Mouse (Mus musculus) cortical plate, adult 2 months (tissue): ENCODE data around the gene Adamtsl1. TPM values are rescaled to one million over a fixed set of nuclear protein-coding genes. Genes with fewer than 3 reads are reported as not detected.

ENCODE experiments used
- H3K27ac ChIP-seq: fragments of 200-500 bp; 2 replicates; pipeline ENCODE4 v1.5.1; 2012; ENCODE audit warnings: low read length, control low read depth, inconsistent platforms; ENCODE audit not compliant: insufficient read depth
- H3K4me1 ChIP-seq: fragments of 200-500 bp; 2 replicates; pipeline ENCODE4 v1.6.1; 2011; ENCODE audit warnings: low read length; ENCODE audit not compliant: control insufficient read depth, insufficient read depth
- H3K4me3 ChIP-seq: fragments of 200-500 bp; 2 replicates; pipeline ENCODE4 v1.5.1; 2011; ENCODE audit warnings: mild to moderate bottlenecking, low read length, control low read depth; ENCODE audit not compliant: insufficient read depth
- CTCF ChIP-seq: fragments of 200-500 bp; IDR thresholded peaks from 2 replicates; pipeline ENCODE4 v1.5.1; 2011; ENCODE audit warnings: mild to moderate bottlenecking, control low read depth, low read length; ENCODE audit not compliant: insufficient read depth; ENCODE audit errors: extremely low read depth
- POLR2A ChIP-seq: fragments of 200-500 bp; IDR thresholded peaks from 2 replicates; pipeline ENCODE4 v1.6.1; 2011; ENCODE audit warnings: mild to moderate bottlenecking, low read length, control low read depth; ENCODE audit not compliant: insufficient read depth; ENCODE audit errors: extremely low read depth
- polyA plus RNA-seq: library from polyadenylated mRNA; depleted of rRNA; stranded (reverse); fragments of >200 nt; gene quantifications from 2 replicates; pipeline ENCODE4 v1.2.3, GENCODE M21; 2012

Gene Adamtsl1
- polyA plus RNA-seq, 1 experiment: 2.6 TPM

DNA sequence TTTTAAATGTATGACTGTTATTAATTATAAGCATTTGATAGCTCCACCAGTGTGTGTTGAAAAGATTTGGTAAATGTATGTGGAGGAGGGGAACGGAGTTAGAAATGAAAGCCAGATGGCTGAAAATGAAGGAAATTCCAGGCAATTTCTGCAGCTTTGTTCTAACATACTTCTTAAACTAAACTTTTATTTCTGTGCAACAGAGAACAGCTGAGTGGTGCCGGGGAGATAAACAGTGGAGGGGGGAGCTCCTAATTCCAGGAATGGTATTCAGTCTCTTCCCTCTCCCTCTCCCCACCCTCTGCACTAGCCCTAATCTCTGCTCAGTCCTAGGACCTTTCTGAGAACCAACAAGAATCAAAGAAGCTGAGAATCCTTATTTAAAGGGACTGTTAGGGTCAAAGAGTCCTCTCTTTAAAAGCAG lies 780.9 kb downstream of the Adamtsl1 start:
- Histone ChIP-seq H3K4me3 (no peak overlapping the region), H3K4me1 (no peaks in the 10 kb centered on the region)

DNA sequence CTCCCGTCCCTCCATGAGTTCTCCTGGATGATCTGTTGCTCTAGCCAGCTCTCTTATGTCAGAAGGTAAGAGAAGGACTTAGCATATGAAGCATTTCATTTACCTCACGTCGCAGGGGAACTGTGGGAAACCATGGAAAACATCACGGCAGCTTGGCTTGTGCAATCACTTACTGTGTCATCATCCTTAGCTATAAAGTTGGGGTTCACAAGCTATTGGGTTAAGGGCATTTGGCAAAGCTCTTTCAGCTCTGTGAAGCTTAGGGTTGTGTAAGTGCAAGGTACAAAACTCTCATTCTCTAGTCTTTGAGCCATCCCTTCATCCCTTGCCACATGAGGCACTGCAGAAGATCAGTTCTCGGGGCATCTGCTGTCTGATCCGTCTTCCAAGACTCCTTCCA lies 787.5 kb downstream of the Adamtsl1 start:
- H3K4me3 ChIP-seq: no peak overlapping the region
- TF ChIP-seq CTCF (no peak), POLR2A (no peak)
- no peaks in the 10 kb centered on the region for H3K4me1 ChIP-seq
- no peak overlapping the region for H3K27ac ChIP-seq

More for the DNA sequence above, 780.9 kb downstream of the Adamtsl1 start:
- TF ChIP-seq CTCF (no peak), POLR2A (no peak)
- no peak overlapping the region for H3K27ac ChIP-seq

DNA sequence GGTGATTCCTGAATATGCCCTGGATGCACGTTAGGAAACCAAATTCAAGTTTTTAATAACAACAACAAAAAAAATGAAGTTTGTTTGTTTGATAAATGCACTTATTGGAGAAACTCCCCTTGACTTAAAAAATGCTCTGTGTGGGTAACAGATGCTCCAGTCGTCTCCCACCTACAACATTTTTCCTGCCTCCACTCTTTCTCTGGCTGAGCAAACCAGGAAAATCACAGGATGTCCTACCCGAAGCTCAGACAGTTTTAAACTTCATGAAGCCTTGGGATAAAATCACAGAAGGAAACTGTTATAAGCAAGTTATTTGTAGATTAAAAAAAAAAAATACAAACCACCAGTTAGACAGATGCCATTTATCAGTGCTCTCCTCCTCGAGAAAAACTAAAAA lies 788.1 kb downstream of the Adamtsl1 start:
- Histone ChIP-seq H3K27ac (no peak overlapping the region), H3K4me3 (no peak overlapping the region), H3K4me1 (no peaks in the 10 kb centered on the region)
- TF ChIP-seq POLR2A: no peak
- TF ChIP-seq CTCF: no peak

DNA sequence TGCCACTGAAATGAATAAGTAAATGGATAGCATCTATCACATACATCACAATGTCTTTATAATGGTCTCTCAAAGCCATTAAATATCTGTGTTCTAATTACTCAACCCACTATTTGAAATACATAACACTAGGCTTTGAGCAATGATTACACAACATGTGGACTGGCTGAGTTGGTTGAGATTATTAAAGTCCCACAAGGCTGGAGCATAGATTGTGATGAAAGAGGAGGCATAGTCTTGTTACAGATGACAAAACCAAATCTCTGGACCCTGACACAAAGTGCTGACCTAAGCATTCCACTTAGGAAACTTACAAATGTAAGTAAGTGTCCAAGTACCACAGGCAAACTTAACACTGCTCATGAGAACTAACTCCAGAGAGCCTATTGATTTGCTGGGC lies 792.8 kb downstream of the Adamtsl1 start:
- Histone ChIP-seq H3K4me3 (no peak overlapping the region), H3K4me1 (no peaks in the 10 kb centered on the region), H3K27ac (no peak overlapping the region)
- no peak for TF ChIP-seq CTCF
- TF ChIP-seq POLR2A: no peak

DNA sequence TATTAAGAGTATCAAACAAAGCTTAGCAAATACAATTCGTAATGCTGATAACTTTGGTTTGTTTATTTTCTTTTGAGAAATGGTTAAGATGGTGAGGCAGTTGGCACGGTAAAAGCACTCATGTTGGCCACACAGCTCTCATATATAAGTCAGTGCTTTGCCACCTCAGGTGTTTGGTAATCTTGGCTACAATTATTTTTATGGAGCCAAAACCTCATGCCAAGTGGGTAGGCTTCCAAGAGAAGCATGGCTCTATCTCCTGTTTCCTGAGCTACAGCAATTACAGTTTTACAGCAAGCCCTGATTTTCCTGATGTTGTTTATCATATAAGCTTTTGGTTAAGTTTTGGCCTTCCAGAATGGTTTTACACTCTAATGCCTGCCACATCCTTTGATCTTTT lies 795.2 kb downstream of the Adamtsl1 start:
- Histone ChIP-seq H3K27ac (no peak overlapping the region), H3K4me1 (no peaks in the 10 kb centered on the region), H3K4me3 (no peak overlapping the region)
- TF ChIP-seq CTCF (no peak), POLR2A (no peak)

DNA sequence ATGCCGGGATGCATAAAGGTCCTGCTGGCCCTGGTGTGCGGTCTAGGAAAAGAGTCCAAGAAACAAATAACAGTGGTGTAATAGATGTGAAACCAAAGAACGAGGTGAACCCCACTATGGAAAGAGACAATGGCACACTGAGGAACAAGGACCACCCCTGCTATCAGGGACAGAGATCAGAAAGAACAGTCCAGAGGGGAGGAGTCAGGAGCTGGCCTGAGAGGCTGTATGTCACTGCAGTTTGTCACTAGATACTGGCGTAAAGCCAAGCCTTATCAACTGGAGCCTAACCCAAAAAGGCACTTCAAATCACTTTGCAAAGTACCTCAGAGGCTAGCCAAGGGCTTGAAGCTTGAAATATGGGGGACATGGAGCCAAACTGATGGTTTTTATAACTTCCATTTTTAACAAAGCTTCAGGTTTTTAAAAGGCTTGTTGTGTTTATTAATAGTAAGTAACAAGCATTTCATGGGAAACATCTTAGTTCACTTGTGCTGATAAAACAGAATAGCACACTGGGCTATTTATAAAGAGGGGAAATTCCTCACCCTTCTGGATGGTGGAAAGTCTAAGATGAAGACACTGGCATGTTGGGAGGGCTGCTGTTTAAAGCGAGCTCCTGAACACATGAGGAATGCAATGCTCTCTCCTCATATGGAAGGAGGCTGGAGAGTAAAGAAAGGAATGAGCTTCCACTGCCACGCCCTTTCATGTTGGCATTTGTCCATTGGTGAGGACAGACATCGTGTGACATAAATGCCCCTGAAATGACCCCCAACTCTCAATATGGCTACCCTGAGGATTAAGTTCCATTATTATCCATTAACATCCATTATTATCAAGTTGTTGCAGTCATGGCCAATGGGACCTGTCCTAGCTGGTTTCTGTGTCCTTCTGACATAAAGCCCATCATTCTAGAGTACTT lies 797.1 kb downstream of the Adamtsl1 start:
- Histone ChIP-seq H3K4me1 (no peaks in the 10 kb centered on the region), H3K4me3 (no peak overlapping the region), H3K27ac (no peak overlapping the region)
- no peak for TF ChIP-seq POLR2A
- TF ChIP-seq CTCF: no peak

DNA sequence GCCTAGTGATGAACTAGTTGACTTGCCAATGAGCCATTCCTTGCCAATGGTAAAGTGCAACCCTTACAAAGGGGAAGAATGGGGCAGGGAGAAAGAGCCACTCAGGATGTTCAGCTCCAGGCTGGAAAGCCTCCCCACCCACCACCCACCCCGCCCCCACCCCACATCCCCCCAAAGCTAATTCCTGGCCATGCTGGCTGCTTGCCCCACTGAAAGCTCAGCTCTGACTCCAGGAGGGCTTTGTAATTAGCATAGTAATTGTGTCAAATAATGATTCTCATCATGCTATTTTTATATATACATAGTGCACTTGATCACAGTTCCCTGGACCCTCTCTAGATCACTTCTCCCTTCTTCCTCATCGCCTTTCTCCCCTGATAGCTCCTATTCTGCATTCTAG lies 798.4 kb downstream of the Adamtsl1 start:
- no peak overlapping the region for H3K4me3 ChIP-seq

DNA sequence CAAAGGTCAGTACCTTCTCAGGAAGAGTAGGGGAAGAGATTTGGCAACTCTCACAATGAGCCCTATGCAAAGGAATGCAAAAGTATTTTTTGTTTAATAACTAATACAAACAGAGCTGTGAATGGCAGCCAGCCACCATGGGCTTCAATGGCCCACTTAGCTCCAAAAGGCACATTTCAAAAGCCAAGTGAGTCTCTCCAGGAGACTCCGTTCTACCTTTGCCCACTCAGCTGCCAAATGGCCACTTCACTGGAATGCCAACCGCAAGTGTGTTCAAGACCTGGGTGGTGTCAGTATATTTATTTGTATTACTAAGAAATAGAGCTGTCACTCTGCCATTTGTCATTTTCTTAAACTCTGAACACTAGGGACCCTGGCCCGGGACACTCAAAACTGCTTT lies 800.5 kb downstream of the Adamtsl1 start:
- TF ChIP-seq POLR2A: no peak
- Histone ChIP-seq H3K27ac (no peak overlapping the region), H3K4me3 (no peak overlapping the region), H3K4me1 (no peaks in the 10 kb centered on the region)

More for the DNA sequence above, 798.4 kb downstream of the Adamtsl1 start:
- no peaks in the 10 kb centered on the region for H3K4me1 ChIP-seq
- H3K27ac ChIP-seq: no peak overlapping the region
- TF ChIP-seq POLR2A (no peak), CTCF (no peak)

DNA sequence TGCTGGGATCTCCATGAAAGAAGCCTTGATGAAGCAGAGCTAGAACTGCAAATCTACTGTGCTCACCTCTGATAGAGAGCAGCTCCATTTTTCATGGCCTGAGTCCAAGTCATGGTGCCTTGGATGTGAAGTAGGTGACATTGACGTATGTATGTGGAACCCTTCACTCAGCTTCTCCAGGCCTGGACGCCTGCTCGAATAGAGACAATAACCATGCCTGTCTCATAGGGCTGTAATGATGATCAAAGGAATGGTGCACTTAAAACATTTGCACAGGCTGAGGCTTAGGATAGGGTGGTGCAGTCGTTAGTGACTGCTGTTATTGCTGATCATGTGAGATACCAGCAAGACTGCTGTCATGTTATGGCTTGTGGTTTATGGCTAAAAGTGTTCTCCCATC lies 801.1 kb downstream of the Adamtsl1 start:
- TF ChIP-seq CTCF (no peak), POLR2A (no peak)
- no peaks in the 10 kb centered on the region for H3K4me1 ChIP-seq
- no peak overlapping the region for H3K27ac ChIP-seq
- H3K4me3 ChIP-seq: no peak overlapping the region

DNA sequence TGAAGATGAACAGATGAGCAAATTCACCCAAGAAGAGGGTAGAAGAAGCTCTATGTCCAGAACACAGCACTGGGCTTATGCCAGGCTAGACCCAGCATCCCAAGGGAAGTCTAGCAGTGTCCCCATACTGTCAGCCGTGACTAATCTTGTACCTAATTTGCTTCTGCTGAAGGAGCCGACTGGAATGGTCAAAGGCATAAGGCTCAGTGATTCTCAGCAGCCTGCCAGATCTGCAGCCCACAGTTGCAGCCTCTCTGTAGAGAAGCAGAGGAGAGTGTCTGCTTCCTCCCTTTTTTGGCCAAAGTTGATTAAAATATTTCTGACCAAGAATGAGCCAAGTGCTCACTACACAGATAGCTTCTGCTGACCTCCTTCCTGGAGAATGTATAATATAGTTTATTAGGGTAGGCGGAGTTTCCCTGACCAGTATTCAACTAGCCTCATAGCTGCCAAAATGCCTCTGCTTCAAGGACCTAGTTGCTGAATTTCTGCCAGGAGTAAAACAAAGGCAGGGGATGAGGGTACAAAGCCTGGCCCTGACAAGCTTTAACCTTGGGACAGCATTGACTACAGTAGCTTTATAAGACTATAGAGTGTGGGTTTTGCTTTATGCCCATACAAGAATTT lies 804.1 kb downstream of the Adamtsl1 start:
- Histone ChIP-seq H3K4me1 (no peaks in the 10 kb centered on the region), H3K27ac (no peak overlapping the region), H3K4me3 (no peak overlapping the region)
- TF ChIP-seq CTCF: no peak
- TF ChIP-seq POLR2A: no peak
